Mouse (Mus musculus) skeletal muscle tissue, adult 2 months (tissue): Measurements from ENCODE around the gene Ppox.

ENCODE experiments used
- DNase-seq: peaks from one replicate; pipeline ENCODE4 v3.0.0-alpha.2; 2012; ENCODE audit warnings: low read depth, low spot score

Gene Ppox

DNA sequence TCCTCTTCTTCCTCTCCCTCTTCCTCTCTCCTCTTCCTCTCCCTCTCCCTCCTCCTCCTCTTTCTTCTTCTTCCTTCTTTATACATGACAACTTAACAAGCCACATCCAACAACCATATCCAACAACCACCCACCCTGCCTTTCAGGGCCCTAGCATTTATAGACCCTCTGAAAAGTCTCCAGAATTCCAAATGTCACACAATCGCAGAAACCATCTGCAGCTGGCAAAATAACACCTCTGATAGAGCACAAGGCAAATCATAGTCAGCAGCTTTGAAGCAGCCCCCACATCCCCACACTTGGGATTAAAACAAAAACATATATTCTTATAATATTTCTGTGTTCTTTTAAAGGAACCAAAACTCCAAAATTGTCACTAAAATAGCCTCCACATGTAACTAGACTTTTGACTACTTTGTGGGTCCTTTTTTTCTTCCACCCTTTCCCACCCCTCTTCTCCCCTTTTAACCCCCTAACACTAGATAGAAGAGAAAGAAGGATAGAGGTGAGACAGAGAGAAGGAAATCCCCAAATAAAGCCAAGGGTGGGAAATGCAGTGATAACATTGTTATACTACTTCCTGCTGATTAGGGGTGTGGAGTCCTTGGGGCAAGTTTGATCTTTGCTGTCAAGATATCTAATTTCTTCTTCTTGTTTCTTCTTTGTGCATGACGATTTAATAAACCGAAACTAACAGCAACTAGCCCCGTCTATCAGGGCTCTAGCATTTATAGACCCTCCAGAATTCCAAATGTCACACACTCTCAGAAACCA is 14.8 kb downstream of the Ppox start:
- no peak for DNase-seq

GRCm38 (mm10) chr1:171263666-171264461 is 17.1 kb downstream of the Ppox start:
- DNase-seq, result no peak

GRCm38 (mm10) chr1:171263185-171263611 is 17.8 kb downstream of the Ppox start:
- DNase-seq, result peak; percentile 68

DNA sequence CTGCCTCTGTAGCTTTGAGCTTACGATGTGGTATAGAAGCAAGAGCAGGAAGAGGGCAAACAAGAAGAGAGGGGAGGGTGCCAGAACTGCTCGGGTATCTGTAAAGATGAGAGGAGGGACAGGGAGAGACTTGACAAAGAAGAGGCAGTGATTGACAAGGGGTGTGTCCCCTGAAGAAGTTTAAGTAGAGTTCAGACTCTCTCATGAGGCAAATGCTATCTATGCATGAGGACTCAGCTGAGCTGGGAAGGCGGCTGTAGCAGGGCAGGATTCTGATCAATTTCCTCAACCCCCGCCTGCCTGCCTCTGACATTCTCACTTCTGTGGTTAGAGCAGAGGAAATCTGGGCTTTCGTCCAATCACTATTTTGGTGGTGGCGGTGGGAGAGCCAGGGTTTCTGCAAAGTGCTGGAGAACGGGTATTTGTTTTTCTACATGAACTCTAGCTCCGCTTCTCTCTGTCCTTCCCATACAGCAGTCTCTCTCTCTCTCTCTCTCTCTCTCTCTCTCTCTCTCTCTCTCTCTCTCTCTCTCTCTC is 18.3 kb downstream of the Ppox start:
- DNase-seq, result peak; percentile 70

DNA sequence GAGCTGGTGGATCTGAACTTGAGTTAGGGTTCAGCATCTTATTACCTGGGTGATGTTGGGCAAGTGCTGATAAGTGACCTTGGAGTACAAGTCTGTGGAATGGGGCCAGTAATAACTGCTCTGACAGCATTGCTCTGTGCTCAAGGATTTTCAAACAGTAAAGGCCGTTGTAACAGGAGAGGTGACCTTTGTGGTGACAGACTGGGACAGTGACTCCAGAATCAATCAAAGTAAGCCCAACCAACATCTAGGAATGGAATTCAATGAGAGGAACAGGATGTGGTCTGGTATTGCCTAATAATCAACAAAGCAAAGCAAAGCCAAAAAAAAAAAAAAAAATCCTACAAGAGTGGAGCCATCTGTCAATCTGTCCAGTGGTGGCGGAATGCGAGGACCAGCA is 20.7 kb downstream of the Ppox start:
- no peak for DNase-seq

- DNase-seq, result no peak
Observed at GRCm38 (mm10) chr1:171258921-171259320, 22.1 kb downstream of the Ppox start.

GRCm38 (mm10) chr1:171257781-171258180 is 23.2 kb downstream of the Ppox start:
- no peak for DNase-seq

DNA sequence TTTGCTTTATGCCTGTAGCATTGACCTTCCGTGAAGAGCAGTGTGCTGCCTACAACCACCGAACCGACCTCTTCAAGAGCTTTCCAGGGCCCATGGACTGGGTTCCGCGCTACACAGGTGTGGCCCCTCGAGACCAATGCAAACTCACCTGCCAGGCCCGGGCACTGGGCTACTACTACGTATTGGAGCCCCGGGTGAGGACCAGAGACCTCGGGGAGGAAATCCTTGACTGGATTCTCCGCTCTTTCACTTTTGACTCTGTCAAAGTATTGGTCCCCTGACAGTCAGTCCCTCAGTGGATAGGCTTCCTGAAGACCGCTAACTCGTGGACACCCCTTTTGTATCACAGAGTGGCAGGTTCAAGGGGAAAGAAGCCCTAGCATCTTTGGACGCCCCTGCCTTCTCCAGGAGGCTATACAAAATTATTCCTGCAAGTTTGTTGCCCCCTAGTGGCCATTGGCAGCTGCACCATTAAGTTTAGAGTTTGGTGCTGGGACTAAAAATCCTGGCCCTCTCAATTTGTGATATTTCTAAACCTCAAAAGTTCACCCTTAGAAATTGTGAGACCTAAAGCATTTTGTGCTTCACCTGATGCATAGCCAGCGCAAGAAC is 23.9 kb downstream of the Ppox start:
- DNase-seq, result peak; percentile 62

DNA sequence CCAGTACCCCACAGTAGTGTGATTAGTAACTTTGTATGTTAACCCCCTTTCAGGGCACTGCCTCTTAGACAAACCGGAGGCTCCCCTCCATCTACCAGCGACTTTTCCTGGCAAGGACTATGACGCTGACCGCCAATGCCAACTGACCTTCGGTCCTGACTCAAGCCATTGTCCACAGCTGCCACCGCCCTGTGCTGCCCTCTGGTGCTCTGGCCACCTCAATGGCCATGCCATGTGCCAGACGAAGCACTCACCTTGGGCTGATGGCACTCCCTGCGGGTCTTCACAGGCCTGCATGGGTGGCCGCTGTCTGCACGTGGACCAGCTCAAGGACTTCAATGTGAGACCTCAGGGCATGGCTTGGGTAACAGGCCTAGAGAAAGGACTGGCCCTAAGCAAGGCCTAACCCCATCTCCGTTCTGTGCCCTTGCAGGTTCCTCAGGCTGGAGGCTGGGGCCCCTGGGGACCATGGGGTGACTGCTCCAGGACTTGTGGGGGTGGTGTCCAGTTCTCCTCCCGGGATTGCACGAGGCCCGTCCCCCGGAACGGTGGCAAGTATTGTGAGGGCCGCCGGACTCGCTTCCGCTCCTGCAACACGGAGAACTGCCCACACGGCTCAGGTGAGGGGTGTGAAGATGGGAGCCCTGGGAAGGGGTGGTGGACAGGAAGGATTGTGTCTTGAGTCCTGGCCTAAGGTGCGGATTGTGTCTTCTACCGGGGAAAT is 24.7 kb downstream of the Ppox start:
- DNase-seq, result no peak

- DNase-seq, result no peak
Observed at GRCm38 (mm10) chr1:171252415-171252814, 28.6 kb downstream of the Ppox start.

GRCm38 (mm10) chr1:171251594-171252324 is 29.2 kb downstream of the Ppox start:
- DNase-seq, result no peak

DNA sequence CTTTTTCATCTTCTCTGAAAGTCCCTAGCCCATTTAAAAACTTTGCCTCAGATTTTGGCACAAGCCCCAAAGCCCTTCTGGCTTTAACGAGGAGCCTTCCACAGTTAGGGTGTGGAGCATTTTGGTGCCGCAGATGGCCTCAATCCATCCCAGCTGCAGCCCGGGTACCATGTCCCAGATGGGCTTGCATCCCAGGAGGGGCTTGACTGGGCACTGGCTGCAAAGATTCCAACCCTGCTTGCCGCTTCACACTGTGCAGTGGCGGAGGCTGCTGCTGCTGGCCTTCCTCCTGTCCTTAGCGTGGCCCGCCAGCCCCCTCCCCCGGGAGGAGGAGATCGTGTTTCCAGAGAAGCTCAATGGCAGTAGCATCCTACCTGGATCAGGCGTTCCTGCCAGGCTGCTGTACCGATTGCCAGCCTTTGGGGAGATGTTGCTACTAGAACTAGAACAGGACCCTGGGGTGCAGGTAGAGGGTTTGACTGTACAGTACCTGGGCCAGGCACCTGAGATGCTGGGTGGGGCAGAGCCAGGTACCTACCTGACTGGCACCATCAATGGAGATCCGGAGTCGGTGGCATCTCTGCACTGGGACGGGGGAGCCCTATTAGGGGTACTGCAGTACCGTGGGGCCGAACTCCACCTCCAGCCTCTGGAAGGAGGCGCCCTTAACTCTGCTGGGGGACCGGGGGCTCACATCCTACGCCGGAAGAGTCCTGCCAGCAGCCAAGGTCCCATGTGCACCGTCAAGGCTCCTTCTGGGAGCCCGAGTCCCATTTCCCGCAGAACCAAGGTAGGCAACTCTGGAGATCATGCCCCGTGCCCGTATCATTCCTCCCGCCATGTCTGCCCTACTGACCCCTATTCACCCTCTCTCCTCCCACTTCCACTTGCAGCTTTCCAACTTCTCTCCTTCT is 30.0 kb downstream of the Ppox start, which contains the start of gene Ndufs2:
Gene Ndufs2 (minus strand): TSS at position 709 of the 914 bp plus-strand sequence.
- no peak for DNase-seq

GRCm38 (mm10) chr1:171249913-171250600 is 30.9 kb downstream of the Ppox start, which contains the start of gene Adamts4:
Gene Adamts4 (plus strand): TSS chr1:171250421.
- no peak for DNase-seq

- no peak for DNase-seq
Observed at GRCm38 (mm10) chr1:171248386-171249226, 32.4 kb downstream of the Ppox start.

- no peak for DNase-seq
Observed at GRCm38 (mm10) chr1:171247916-171248315, 33.1 kb downstream of the Ppox start.

DNA sequence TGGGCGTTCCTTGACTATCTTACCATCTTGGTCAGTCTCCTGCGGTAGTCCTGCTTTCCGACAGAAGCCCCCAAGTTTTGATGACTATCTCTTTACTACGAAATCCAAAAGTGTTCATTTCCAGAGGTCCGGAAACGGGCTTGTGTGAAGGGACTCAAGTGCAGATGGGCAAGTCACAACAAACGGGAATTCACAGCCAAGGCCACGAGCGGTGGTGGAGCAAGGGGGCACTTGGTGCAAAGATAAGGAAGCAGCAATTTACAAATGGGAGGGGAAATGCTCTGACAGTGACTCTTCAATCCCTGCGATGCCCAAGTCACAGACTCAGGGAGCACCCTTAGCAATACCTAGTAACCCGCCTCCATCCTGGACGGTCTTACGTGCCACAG is 33.5 kb downstream of the Ppox start:
- no peak for DNase-seq

- peak; percentile 99 for DNase-seq
Observed at GRCm38 (mm10) chr1:171246709-171247452, 34.1 kb downstream of the Ppox start.
